Mouse (Mus musculus): ENCODE results near the gene Lrsam1. TPM values are rescaled to one million over a fixed set of nuclear protein-coding genes. Genes with fewer than 3 reads are reported as not detected.

Lrsam1 gene
- total RNA-seq, 2 experiments from 2014 or later, result 10.7 to 16.2 TPM

- intact Hi-C loops (cut with DNase I), result loop anchor here (2.0 kb wide), 1 partner anchor 37 kb away; no protein-coding TSS in a partner anchor
- DNase-seq, result peak; percentile 92 to 93
Observed at GRCm38 (mm10) chr2:32875675-32876489, 85.5 kb downstream of the Lrsam1 start, which contains the start of gene Fam129b. Fam129b (plus strand) TSS chr2:32876114.

Other genes starting within 250 kb of the Lrsam1 start
- gene Cdk9, start 248.5 kb downstream of the Lrsam1 start, total RNA-seq (2021), result 10 to 100 TPM; 35.4 to 37.6 TPM
- 10 to 100 TPM; 45.3 to 47.1 TPM for gene Sh2d3c, start 240.6 kb downstream of the Lrsam1 start, total RNA-seq (2021)
- gene 6330409D20Rik, start 220.6 kb downstream of the Lrsam1 start, total RNA-seq (2021), result not detected
- 10 to 100 TPM; 14.4 to 16.4 TPM for gene Tor2a, start 204.4 kb downstream of the Lrsam1 start, total RNA-seq (2021)
- not detected for gene Ttc16, start 186.0 kb downstream of the Lrsam1 start, total RNA-seq (2021)
- 1 to 10 TPM; 1.7 to 3.3 TPM for gene Ptrh1, start 185.8 kb downstream of the Lrsam1 start, total RNA-seq (2021)
- gene Cfap157, start 177.2 kb downstream of the Lrsam1 start, total RNA-seq (2021), result under 1 TPM in 1 of 2 experiments, not detected in 1; 0.14 TPM
- 10 to 100 TPM; 25.4 to 25.7 TPM for gene Stxbp1, start 114.4 kb downstream of the Lrsam1 start, total RNA-seq (2021)
- 10 to 100 TPM; 40.4 to 46.2 TPM for gene Fam129b, start 85.5 kb downstream of the Lrsam1 start, total RNA-seq (2021)
- 100 to 1,000 TPM in 1 of 2 experiments, 10 to 100 TPM in 1; 94.4 to 121 TPM for gene Rpl12, start 55 bp downstream of the Lrsam1 start, total RNA-seq (2021)
- gene Slc2a8, start 20.5 kb upstream of the Lrsam1 start, total RNA-seq (2021), result 10 to 100 TPM; 17.3 to 17.9 TPM
- gene Garnl3, start 170.0 kb upstream of the Lrsam1 start, total RNA-seq (2021), result 1 to 10 TPM; 9.2 to 9.9 TPM

All from heart, postnatal 10 days (tissue).